Mouse (Mus musculus): ENCODE measurements around the gene a.
"Not testable (repeated sequence)": the region's sequence is repeated elsewhere in the genome, so short reads cannot be mapped to it uniquely, and the experiment has no call there.

DNA sequence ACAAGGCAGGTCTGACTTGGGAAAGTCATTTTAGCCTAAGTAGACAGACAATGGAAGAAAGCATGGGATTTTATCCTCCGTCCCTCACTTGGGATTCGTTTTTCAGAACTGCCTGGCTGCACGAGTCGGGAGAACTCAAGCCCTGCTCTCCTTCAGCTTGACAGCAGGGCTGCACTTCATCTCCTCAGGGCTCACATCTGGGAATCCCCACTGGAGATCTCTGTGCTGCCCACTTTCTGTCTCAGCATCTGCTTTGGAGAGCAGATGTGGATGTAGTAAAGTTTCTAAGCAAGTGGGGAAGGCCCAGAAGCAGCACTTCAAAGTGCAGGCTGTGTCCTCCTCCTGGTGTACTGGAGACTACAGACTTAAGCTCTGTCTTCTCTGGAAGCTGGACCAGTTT, 130.9 kb downstream of the a start:
- TF ChIP-seq CTCF (IDR thresholded peaks at IDR 0.05; ENCODE audit: insufficient read depth, low read length); POLR2A (IDR thresholded peaks at IDR 0.05; ENCODE audit: borderline replicate concordance, extremely low read depth, low read depth, low read length): not testable (repeated sequence)
